Mouse (Mus musculus) urinary bladder, adult 2 months (tissue): ENCODE results near the gene Tppp3. TPM values are rescaled to one million over a fixed set of nuclear protein-coding genes. Genes with fewer than 3 reads are reported as not detected.

ENCODE experiments used
- DNase-seq: peaks from one replicate; pipeline ENCODE4 v3.0.0; 2022; ENCODE audit warnings: low spot score
- polyA plus RNA-seq: library from polyadenylated mRNA; depleted of rRNA; stranded (reverse); fragments of >200 nt; gene quantifications from 2 replicates; pipeline ENCODE4 v1.2.3, GENCODE M21; 2012; rRNA removed

Gene Tppp3
- 84.1 and 93.7 TPM in 2 replicates for polyA plus RNA-seq

GRCm38 (mm10) chr8:105471314-105472015 lies at the start of gene Tppp3:
TSS of gene Tppp3 (minus strand) at chr8:105471526.
- peak; percentile 70 for DNase-seq

GRCm38 (mm10) chr8:105521061-105521460 lies 49.7 kb upstream of the Tppp3 start:
- DNase-seq = no peak

GRCm38 (mm10) chr8:105520521-105520920 lies 49.2 kb upstream of the Tppp3 start:
- no peak for DNase-seq

- no peak for DNase-seq
These were observed 48.3 kb upstream of the Tppp3 start for GRCm38 (mm10) chr8:105519591-105519990.

- no peak for DNase-seq
These were observed 47.3 kb upstream of the Tppp3 start, which contains the start of gene Hsd11b2 for GRCm38 (mm10) chr8:105518436-105519313. TSS of gene Hsd11b2 (plus strand) at chr8:105518755.

- DNase-seq = no peak
These were observed 46.0 kb upstream of the Tppp3 start for GRCm38 (mm10) chr8:105517346-105517745.

- DNase-seq = no peak
These were observed 44.8 kb upstream of the Tppp3 start for GRCm38 (mm10) chr8:105516018-105516645.

GRCm38 (mm10) chr8:105514656-105515055 lies 43.3 kb upstream of the Tppp3 start:
- DNase-seq = no peak

GRCm38 (mm10) chr8:105514194-105514593 lies 42.9 kb upstream of the Tppp3 start:
- DNase-seq = no peak

GRCm38 (mm10) chr8:105509997-105510735 lies 38.8 kb upstream of the Tppp3 start:
- no peak for DNase-seq

- no peak for DNase-seq
These were observed 37.4 kb upstream of the Tppp3 start for GRCm38 (mm10) chr8:105508758-105509157.

GRCm38 (mm10) chr8:105506977-105507376 lies 35.7 kb upstream of the Tppp3 start:
- no peak for DNase-seq

GRCm38 (mm10) chr8:105504617-105505016 lies 33.3 kb upstream of the Tppp3 start:
- DNase-seq = no peak

GRCm38 (mm10) chr8:105499787-105500186 lies 28.5 kb upstream of the Tppp3 start:
- no peak for DNase-seq

- DNase-seq = peak; percentile 88
These were observed 25.3 kb upstream of the Tppp3 start, which contains the start of gene Zdhhc1 for GRCm38 (mm10) chr8:105496439-105497180. TSS of gene Zdhhc1 (minus strand) at chr8:105496902.

- DNase-seq = no peak
These were observed 24.3 kb upstream of the Tppp3 start for GRCm38 (mm10) chr8:105495350-105496302.

- DNase-seq = no peak
These were observed 23.2 kb upstream of the Tppp3 start for GRCm38 (mm10) chr8:105494566-105494965.

- DNase-seq = no peak
These were observed 22.2 kb upstream of the Tppp3 start for GRCm38 (mm10) chr8:105493495-105493894.

GRCm38 (mm10) chr8:105489281-105489680 lies 18.0 kb upstream of the Tppp3 start:
- DNase-seq = no peak

- no peak for DNase-seq
These were observed 16.8 kb upstream of the Tppp3 start for GRCm38 (mm10) chr8:105488082-105488481.
